Mouse (Mus musculus): ENCODE measurements at regions not wholly inside any gene's neighbourhood (a gene's known extent, or its start where the extent isn't known, plus 50 kb on each side); places are given as distances from the start of the nearest gene placed in this dataset.
A peak's percentile ranks its signal among the peaks of the same experiment; 100 is the strongest.

- no peaks in the 10 kb centered on the region for H3K36me3 ChIP-seq (replicated peaks; ENCODE audit: low read length)
- H3K4me1 ChIP-seq = no peaks in the 10 kb centered on the region
Observed at GRCm38 (mm10) chr7:79201246-79201645, 52.4 kb upstream of the Mfge8 start.

GRCm38 (mm10) chr7:79202336-79202735 lies 53.5 kb upstream of the Mfge8 start:
- Histone ChIP-seq H3K4me3 (replicated peaks) (no peak overlapping the region), H3K36me3 (replicated peaks; ENCODE audit: low read length) (no peaks in the 10 kb centered on the region), H3K4me1 (no peaks in the 10 kb centered on the region), H3K9me3 (no peaks in the 10 kb centered on the region), H3K27me3 (replicated peaks) (peaks cover 35% of the 10 kb centered on the region)
- TF ChIP-seq FLI1 (IDR thresholded peaks at IDR 0.05; ENCODE audit: low read length) = no peak
- TF ChIP-seq GATA1 (IDR thresholded peaks at IDR 0.05; ENCODE audit: borderline replicate concordance, low read length) = no peak

More at GRCm38 (mm10) chr7:79201246-79201645, 52.4 kb upstream of the Mfge8 start:
- H3K9me3 ChIP-seq = no peaks in the 10 kb centered on the region
- peaks cover 37% of the 10 kb centered on the region for H3K27me3 ChIP-seq (replicated peaks)
- TF ChIP-seq FLI1 (IDR thresholded peaks at IDR 0.05; ENCODE audit: low read length) = no peak
- H3K4me3 ChIP-seq (replicated peaks) = no peak overlapping the region

GRCm38 (mm10) chr7:79203481-79203880 lies 54.6 kb upstream of the Mfge8 start:
- Histone ChIP-seq H3K4me1 (no peaks in the 10 kb centered on the region), H3K27me3 (replicated peaks) (peaks cover 30% of the 10 kb centered on the region), H3K36me3 (replicated peaks; ENCODE audit: low read length) (no peaks in the 10 kb centered on the region), H3K9me3 (no peaks in the 10 kb centered on the region), H3K4me3 (replicated peaks) (no peak overlapping the region)
- TF ChIP-seq FLI1 (IDR thresholded peaks at IDR 0.05; ENCODE audit: low read length) (no peak), GATA1 (IDR thresholded peaks at IDR 0.05; ENCODE audit: borderline replicate concordance, low read length) (no peak)

GRCm38 (mm10) chr7:79207140-79207539 lies 58.3 kb upstream of the Mfge8 start:
- peak overlapping the region; percentile 23 for H3K4me3 ChIP-seq (replicated peaks)
- H3K4me1 ChIP-seq = no peaks in the 10 kb centered on the region
- no peak for TF ChIP-seq FLI1 (IDR thresholded peaks at IDR 0.05; ENCODE audit: low read length)
- no peak for TF ChIP-seq GATA1 (IDR thresholded peaks at IDR 0.05; ENCODE audit: borderline replicate concordance, low read length)
- no peaks in the 10 kb centered on the region for H3K36me3 ChIP-seq (replicated peaks; ENCODE audit: low read length)
- H3K9me3 ChIP-seq = no peaks in the 10 kb centered on the region
- peaks cover 43% of the 10 kb centered on the region for H3K27me3 ChIP-seq (replicated peaks)

- peaks cover 27% of the 10 kb centered on the region for H3K27me3 ChIP-seq (replicated peaks)
- TF ChIP-seq FLI1 (IDR thresholded peaks at IDR 0.05; ENCODE audit: low read length) = no peak
- TF ChIP-seq GATA1 (IDR thresholded peaks at IDR 0.05; ENCODE audit: borderline replicate concordance, low read length) = no peak
- H3K9me3 ChIP-seq = 0 out of 2 replicates have a peak, but pooled peaks cover 5% of the 10 kb centered on the region
- no peak overlapping the region for H3K4me3 ChIP-seq (replicated peaks)
- H3K4me1 ChIP-seq = no peaks in the 10 kb centered on the region
- no peaks in the 10 kb centered on the region for H3K36me3 ChIP-seq (replicated peaks; ENCODE audit: low read length)
Observed at GRCm38 (mm10) chr7:79210376-79211215, 61.7 kb upstream of the Mfge8 start.

GRCm38 (mm10) chr7:79211287-79211976 lies 61.6 kb upstream of the Abhd2 start:
- TF ChIP-seq FLI1 (IDR thresholded peaks at IDR 0.05; ENCODE audit: low read length) (no peak), GATA1 (IDR thresholded peaks at IDR 0.05; ENCODE audit: borderline replicate concordance, low read length) (no peak)

GRCm38 (mm10) chr7:79212231-79212630 lies 60.8 kb upstream of the Abhd2 start:
- H3K27me3 ChIP-seq (replicated peaks) = peaks cover 25% of the 10 kb centered on the region
- no peak overlapping the region for H3K4me3 ChIP-seq (replicated peaks)
- TF ChIP-seq GATA1 (IDR thresholded peaks at IDR 0.05; ENCODE audit: borderline replicate concordance, low read length) (no peak), FLI1 (IDR thresholded peaks at IDR 0.05; ENCODE audit: low read length) (no peak)
- no peaks in the 10 kb centered on the region for H3K36me3 ChIP-seq (replicated peaks; ENCODE audit: low read length)
- H3K9me3 ChIP-seq = peaks cover 19% of the 10 kb centered on the region
- H3K4me1 ChIP-seq = no peaks in the 10 kb centered on the region

More at GRCm38 (mm10) chr7:79211287-79211976, 61.6 kb upstream of the Abhd2 start:
- no peak overlapping the region for H3K4me3 ChIP-seq (replicated peaks)
- no peaks in the 10 kb centered on the region for H3K4me1 ChIP-seq
- peaks cover 27% of the 10 kb centered on the region for H3K27me3 ChIP-seq (replicated peaks)
- H3K9me3 ChIP-seq = peaks cover 11% of the 10 kb centered on the region
- no peaks in the 10 kb centered on the region for H3K36me3 ChIP-seq (replicated peaks; ENCODE audit: low read length)

- TF ChIP-seq FLI1 (IDR thresholded peaks at IDR 0.05; ENCODE audit: low read length) (no peak), GATA1 (IDR thresholded peaks at IDR 0.05; ENCODE audit: borderline replicate concordance, low read length) (no peak)
- Histone ChIP-seq H3K4me3 (replicated peaks) (no peak overlapping the region), H3K27me3 (replicated peaks) (peaks cover 26% of the 10 kb centered on the region), H3K9me3 (peaks cover 32% of the 10 kb centered on the region), H3K36me3 (replicated peaks; ENCODE audit: low read length) (no peaks in the 10 kb centered on the region), H3K4me1 (no peaks in the 10 kb centered on the region)
Observed at GRCm38 (mm10) chr7:79215001-79215400, 58.0 kb upstream of the Abhd2 start.

GRCm38 (mm10) chr7:79217232-79217631 lies 55.8 kb upstream of the Abhd2 start:
- no peaks in the 10 kb centered on the region for H3K36me3 ChIP-seq (replicated peaks; ENCODE audit: low read length)
- peaks cover 32% of the 10 kb centered on the region for H3K9me3 ChIP-seq
- H3K27me3 ChIP-seq (replicated peaks) = peaks cover 13% of the 10 kb centered on the region
- TF ChIP-seq FLI1 (IDR thresholded peaks at IDR 0.05; ENCODE audit: low read length) (no peak), GATA1 (IDR thresholded peaks at IDR 0.05; ENCODE audit: borderline replicate concordance, low read length) (no peak)
- no peak overlapping the region for H3K4me3 ChIP-seq (replicated peaks)
- H3K4me1 ChIP-seq = no peaks in the 10 kb centered on the region

Measured in megakaryocyte, embryonic 14.5 days (primary cell).